Mouse (Mus musculus): ENCODE data around the gene Gm10803. TPM values are rescaled to one million over a fixed set of nuclear protein-coding genes. Genes with fewer than 3 reads are reported as not detected.

Gene Gm10803
- total and polyA plus RNA-seq, 3 experiments, result not detected

DNA sequence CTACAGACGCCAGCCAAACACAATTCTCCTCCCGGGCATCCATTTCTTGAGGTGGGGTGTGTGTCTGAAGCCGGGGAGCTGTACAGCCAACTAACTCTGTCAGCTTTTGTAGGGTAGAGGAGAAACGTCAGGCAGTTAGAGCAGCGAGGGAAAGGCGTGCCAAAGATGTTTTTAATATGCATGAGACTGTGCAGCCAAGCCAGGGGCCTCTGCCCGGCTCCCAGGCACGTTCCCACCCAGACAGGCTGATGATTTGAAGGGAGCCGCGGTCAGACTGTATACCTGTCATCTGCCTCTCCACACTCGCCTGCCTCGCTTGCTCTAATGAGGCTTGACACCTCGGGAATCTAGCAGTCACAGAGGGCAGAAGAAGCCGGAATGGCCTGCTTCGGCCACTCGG is 38.4 kb upstream of the Gm10803 start:
- Histone ChIP-seq H3K4me3 (replicated peaks in 1 of 3; ENCODE audit: low read depth in 2 of 3, low read length in 2 of 3, poor library complexity in 1 of 3) (no peak overlapping the region), H3K27ac (ENCODE audit: insufficient read depth, low read depth) (no peak overlapping the region), H3K36me3 (replicated peaks in 1 of 2; ENCODE audit: control insufficient read depth in 1 of 2, insufficient read depth in 1 of 2, low read length in 1 of 2) (no peaks in the 10 kb centered on the region), H3K79me2 (replicated peaks; ENCODE audit: control insufficient read depth, extremely low read depth, insufficient read depth, poor library complexity, severe bottlenecking) (no peaks in the 10 kb centered on the region), H3K4me1 (ENCODE audit: control insufficient read depth in 1 of 2, insufficient read depth in 2 of 2) (peaks cover 0 to 10% of the 10 kb centered on the region in 2 experiments; a peak in 2 of 4 replicates), H3K9ac (ENCODE audit: insufficient read depth, low read depth) (no peak overlapping the region), H3K4me2 (ENCODE audit: insufficient read depth, low read depth, poor library complexity, severe bottlenecking) (no peak overlapping the region), H3K9me3 (replicated peaks; ENCODE audit: low read length) (peaks cover 3% of the 10 kb centered on the region), H3K27me3 (replicated peaks) (peaks cover 82% of the 10 kb centered on the region)
- in situ Hi-C loops (cut with MboI; ENCODE audit: low pct_ligation_motif_present, low pct_unique_long_range_greater_than_20kb, low sequenced_read_pairs) (no loop called here), dilution Hi-C loops (cut with MboI; ENCODE audit: extremely low pct_ligation_motif_present, extremely low pct_unique_long_range_greater_than_20kb, low sequenced_read_pairs) (no loop called here)
- no peak for TF ChIP-seq UBTF (IDR thresholded peaks at IDR 0.05; ENCODE audit: low read depth, low read length)
- no peak for TF ChIP-seq POLR2AphosphoS2 (IDR thresholded peaks at IDR 0.05; ENCODE audit: low read depth, low read length)
- no peak for TF ChIP-seq TBP (conservative IDR thresholded peaks at IDR 0.05; ENCODE audit: low read depth, low read length)
- no peak for TF ChIP-seq MXI1 (IDR thresholded peaks at IDR 0.05; ENCODE audit: low read depth, low read length)
- TF ChIP-seq BHLHE40 (IDR thresholded peaks at IDR 0.05; ENCODE audit: low read depth, low read length), result no peak
- TF ChIP-seq CHD2 (IDR thresholded peaks at IDR 0.05; ENCODE audit: low read length), result no peak
- TF ChIP-seq CTCF (conservative IDR thresholded peaks at IDR 0.05 in 1 of 2, IDR thresholded peaks at IDR 0.05 in 1 of 2; ENCODE audit: low read depth in 2 of 2, low read length in 2 of 2), result no peak
- TF ChIP-seq JUND (conservative IDR thresholded peaks at IDR 0.05; ENCODE audit: low read depth, low read length), result no peak
- TF ChIP-seq IRF4 (IDR thresholded peaks at IDR 0.05; ENCODE audit: low read depth, low read length), result no peak
- no peak for TF ChIP-seq TCF12 (IDR thresholded peaks at IDR 0.05; ENCODE audit: low read depth, low read length)
- no peak for TF ChIP-seq SMC3 (IDR thresholded peaks at IDR 0.05; ENCODE audit: low read depth, low read length)
- TF ChIP-seq MAX (IDR thresholded peaks at IDR 0.05; ENCODE audit: low read length), result no peak
- DNase-seq (ENCODE audit: extremely low read depth), result no peak

DNA sequence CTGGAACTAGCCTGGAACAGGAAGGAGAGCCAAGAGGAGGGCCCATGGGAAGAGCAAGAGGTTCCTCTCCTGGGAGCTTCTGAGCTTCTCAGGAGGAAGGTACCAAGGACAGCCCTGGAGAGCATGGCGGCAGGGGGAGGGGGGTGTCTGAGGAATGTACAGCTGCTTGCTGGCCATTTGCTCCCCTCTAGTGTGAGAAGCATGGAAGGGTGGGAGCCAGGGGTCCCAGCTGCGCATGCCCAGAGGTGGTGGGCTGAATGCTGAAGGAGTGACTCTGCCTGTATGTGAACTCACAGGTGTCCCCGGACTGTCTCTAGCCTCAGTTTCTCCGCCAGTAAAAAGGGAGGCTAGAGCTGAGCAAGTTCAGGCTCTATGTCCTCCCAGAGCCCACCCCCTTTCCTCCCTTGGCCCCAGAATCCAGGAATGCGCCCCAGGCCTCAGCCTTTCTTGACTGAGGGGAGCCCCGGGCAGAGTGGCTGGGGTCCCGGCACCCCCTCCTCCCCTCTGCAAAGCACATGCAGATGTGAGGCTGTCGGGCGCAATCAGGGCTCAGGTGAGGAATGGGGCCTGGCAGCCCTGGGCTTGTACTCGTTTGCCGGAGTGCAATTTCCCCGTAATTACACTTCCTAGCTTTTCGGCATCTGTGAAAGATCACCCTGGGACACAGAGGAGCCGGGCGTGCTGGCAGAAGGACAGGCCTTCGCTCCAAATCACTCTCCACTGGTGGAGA is 35.2 kb upstream of the Gm10803 start:
- Histone ChIP-seq H3K9me3 (replicated peaks; ENCODE audit: low read length) (no peaks in the 10 kb centered on the region), H3K27ac (ENCODE audit: insufficient read depth, low read depth) (no peak overlapping the region), H3K4me1 (ENCODE audit: control insufficient read depth in 1 of 2, insufficient read depth in 2 of 2) (peaks cover 0 to 10% of the 10 kb centered on the region in 2 experiments; a peak in 2 of 4 replicates), H3K79me2 (replicated peaks; ENCODE audit: control insufficient read depth, extremely low read depth, insufficient read depth, poor library complexity, severe bottlenecking) (no peaks in the 10 kb centered on the region), H3K27me3 (replicated peaks) (peaks cover 89% of the 10 kb centered on the region), H3K36me3 (replicated peaks in 1 of 2; ENCODE audit: control insufficient read depth in 1 of 2, insufficient read depth in 1 of 2, low read length in 1 of 2) (no peaks in the 10 kb centered on the region), H3K9ac (ENCODE audit: insufficient read depth, low read depth) (no peak overlapping the region), H3K4me2 (ENCODE audit: insufficient read depth, low read depth, poor library complexity, severe bottlenecking) (no peak overlapping the region), H3K4me3 (replicated peaks in 1 of 3; ENCODE audit: low read depth in 2 of 3, low read length in 2 of 3, poor library complexity in 1 of 3) (no peak overlapping the region)
- DNase-seq (ENCODE audit: extremely low read depth), result no peak
- TF ChIP-seq JUN (IDR thresholded peaks at IDR 0.05; ENCODE audit: insufficient read depth, low read depth, low read length) (no peak), MEF2A (IDR thresholded peaks at IDR 0.05; ENCODE audit: borderline replicate concordance, low read depth, low read length) (no peak), BHLHE40 (IDR thresholded peaks at IDR 0.05; ENCODE audit: low read depth, low read length) (no peak), E2F4 (IDR thresholded peaks at IDR 0.05; ENCODE audit: insufficient replicate concordance, low read depth, low read length) (no peak), MAX (IDR thresholded peaks at IDR 0.05; ENCODE audit: low read length) (no peak), KAT2A (IDR thresholded peaks at IDR 0.05; ENCODE audit: insufficient replicate concordance, low read length) (no peak), HCFC1 (IDR thresholded peaks at IDR 0.05; ENCODE audit: low read depth, low read length) (no peak), USF1 (IDR thresholded peaks at IDR 0.05; ENCODE audit: low read depth, low read length) (no peak), JUND (conservative IDR thresholded peaks at IDR 0.05; ENCODE audit: low read depth, low read length) (no peak), RCOR1 (conservative IDR thresholded peaks at IDR 0.05; ENCODE audit: low read depth, low read length) (no peak), NELFE (IDR thresholded peaks at IDR 0.05; ENCODE audit: low read depth, low read length) (no peak), SIN3A (IDR thresholded peaks at IDR 0.05; ENCODE audit: low read length) (no peak), CHD2 (IDR thresholded peaks at IDR 0.05; ENCODE audit: low read length) (no peak), USF2 (conservative IDR thresholded peaks at IDR 0.05; ENCODE audit: low read depth, low read length) (no peak), MXI1 (IDR thresholded peaks at IDR 0.05; ENCODE audit: low read depth, low read length) (no peak)
- dilution Hi-C loops (cut with MboI; ENCODE audit: extremely low pct_ligation_motif_present, extremely low pct_unique_long_range_greater_than_20kb, low sequenced_read_pairs) (no loop called here), in situ Hi-C loops (cut with MboI; ENCODE audit: low pct_ligation_motif_present, low pct_unique_long_range_greater_than_20kb, low sequenced_read_pairs) (no loop called here)
